Mouse (Mus musculus) ES-Bruce4 (cell line): ENCODE data around the gene Tspan31.

Experiments
- EP300 ChIP-seq: IDR thresholded peaks from 2 replicates; pipeline ENCODE4 v1.6.1; 2011; ENCODE audit warnings: low read depth, low read length; ENCODE audit not compliant: insufficient read depth
- POLR2A ChIP-seq: IDR thresholded peaks from one replicate; pipeline ENCODE4 v1.8.1; 2011; ENCODE audit warnings: low read length; ENCODE audit not compliant: insufficient read depth

DNA sequence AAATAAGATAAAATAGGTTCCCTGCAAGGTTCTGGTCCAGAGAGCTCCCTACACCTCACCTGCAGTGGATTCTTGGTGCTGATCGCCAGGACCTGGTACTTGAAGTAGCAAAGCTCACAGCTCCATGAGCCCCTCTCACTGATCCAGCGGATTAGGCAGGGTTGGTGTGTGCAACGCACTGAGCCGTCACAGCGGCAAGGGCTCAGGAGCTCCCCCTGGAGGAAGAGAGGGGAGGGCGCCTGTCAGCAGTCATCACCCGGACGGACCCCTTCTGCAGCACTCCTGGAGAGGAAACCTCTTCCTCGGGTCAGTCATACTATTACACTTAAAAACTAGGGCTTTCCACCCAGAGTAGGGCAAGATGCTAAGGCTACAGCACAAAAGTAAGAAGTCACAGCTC lies 11.9 kb downstream of the Tspan31 start:
- no peak for TF ChIP-seq POLR2A
- TF ChIP-seq EP300: no peak
